Mouse (Mus musculus): ENCODE measurements at regions not wholly inside any gene's neighbourhood (a gene's known extent, or its start where the extent isn't known, plus 50 kb on each side); places are given as distances from the start of the nearest gene placed in this dataset.

DNA sequence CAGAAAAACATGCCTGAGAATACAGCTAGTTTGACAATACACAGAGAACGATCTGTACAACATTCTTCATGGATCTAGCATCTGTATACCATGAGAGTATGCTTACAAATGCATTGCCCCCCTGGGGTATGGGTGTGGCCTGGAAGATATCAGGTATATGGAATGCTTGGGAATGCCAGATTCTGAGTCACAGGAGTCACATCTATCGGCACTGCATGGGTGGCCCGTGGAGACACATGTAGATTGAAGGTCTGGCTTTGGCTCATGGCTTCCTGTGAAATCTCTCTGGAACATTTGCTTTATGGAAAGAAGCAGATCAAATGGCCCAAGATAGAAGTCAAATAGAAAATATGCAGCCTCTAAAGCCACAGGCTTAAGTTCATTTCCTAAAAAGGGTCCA, 59.6 kb downstream of the Kcne4 start:
- no peak for DNase-seq (ENCODE audit: low spot score in 2 of 2)

DNA sequence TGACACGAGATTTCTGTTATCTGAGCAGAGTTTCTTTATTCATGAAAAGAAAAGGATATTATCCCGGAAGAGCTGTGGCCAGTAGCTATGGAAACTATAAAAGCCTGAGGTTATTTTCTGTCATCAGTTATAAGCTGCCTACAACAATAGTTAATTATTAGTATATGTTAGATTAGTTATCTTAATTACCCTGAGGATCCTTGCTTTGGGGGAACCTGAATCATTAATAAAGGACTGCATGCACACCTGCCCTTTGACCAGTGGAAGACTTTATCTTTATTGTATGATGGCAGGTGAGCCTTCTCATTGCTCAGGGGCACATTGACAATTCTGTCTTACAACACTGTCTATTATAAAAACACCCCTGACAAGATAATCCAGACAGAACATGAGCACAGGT, 62.7 kb downstream of the Kcne4 start:
- no peak for DNase-seq (ENCODE audit: low spot score in 2 of 2)

DNA sequence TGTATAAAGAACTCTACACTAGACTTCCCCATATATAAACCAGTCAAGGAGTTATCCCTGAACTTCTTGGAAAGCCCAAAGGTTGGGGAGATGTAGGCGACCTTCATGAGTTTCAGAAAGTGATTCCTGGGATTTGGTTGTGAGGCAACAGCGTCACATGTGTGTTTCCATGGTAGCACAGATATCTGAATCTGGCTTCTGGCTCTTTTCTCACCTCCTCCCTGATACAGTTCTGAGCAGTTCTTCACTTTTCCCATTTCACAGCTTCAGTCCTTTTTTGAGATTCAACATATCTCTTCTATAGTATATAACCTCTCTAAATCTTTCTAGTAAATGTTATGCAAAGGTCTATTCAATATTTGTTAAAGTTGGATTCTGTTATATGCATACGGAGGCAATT, 65.9 kb downstream of the Kcne4 start:
- DNase-seq (ENCODE audit: low spot score in 2 of 2), result no peak

DNA sequence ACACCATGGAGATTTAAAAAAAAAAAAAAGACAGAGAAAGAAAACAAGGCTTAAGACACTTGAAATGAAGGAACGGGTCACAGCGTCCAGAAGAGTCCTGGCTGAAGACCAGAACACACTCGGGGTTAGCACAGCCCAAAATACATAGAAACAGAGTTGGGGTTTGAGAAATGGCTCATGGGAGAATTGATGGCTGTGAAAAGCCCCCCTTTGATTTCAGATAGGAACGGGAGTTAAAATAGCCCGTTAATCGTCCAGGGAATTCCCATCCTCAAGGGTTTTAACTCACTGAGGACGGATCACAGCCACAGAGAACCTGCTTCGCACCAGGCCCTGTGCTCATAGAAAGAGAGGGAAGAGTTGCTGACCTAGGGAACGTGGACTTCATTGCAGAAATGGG, 72.7 kb downstream of the Kcne4 start:
- no peak for DNase-seq (ENCODE audit: low spot score in 2 of 2)

DNA sequence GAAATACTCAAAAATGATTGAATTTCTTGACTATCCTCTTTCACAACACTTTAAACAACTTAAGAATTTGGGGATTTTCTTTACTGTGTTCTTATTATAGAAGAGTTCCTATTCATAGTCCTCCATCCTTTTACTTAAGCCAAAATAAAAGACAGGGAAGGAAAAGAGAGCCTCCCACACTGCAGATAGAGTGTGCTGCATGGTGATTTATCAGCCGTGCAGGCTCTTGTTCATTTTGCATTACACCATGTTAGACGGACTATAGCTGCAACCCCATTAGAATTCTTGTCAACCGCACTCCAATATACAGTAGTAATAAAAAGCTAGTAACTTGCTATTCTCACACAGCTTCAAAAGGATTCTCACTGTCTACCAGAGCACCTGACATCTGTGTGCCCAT, 74.8 kb downstream of the Kcne4 start:
- DNase-seq (ENCODE audit: low spot score in 2 of 2), result peak in 1 of 2 experiments; percentile 12

DNA sequence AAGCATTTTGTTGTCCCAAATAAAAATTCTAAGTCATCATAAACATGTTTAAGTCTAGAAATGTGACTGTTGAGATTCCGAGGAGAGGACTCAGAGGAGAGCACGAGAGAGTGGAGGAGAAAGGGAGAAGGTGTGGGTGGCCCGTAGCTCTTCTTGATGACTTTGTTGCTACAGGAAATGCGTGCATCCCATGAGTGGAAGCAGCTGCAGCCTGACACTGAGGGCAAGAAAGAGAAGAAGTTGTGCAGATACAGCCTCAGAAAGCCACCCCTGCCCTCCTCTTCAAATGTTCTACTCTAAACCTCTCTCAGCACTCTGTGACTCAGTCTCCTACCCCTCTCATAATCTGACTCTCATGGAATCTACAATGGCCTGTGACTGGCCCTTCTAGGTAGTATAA, 77.7 kb downstream of the Kcne4 start:
- no peak for DNase-seq (ENCODE audit: low spot score in 2 of 2)

DNA sequence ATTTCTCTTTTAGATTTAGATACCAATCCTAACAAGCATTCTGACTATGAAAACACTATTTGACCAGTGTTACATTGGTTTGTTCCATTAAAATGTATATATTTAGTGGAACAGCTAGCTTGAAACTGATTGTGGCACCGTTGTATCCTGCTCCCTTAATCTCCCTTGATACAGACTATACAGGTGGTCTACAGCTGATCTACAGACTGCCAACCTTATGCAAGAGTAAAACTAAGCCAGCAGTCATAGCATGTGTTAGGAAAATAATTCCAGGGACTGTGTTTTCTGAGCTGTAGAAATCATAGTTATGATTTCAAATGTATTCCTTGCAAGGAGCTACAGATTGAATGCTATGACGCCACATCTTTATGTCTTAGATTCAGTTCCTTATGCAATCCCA, 78.6 kb downstream of the Kcne4 start:
- no peak for DNase-seq (ENCODE audit: low spot score in 2 of 2)

DNA sequence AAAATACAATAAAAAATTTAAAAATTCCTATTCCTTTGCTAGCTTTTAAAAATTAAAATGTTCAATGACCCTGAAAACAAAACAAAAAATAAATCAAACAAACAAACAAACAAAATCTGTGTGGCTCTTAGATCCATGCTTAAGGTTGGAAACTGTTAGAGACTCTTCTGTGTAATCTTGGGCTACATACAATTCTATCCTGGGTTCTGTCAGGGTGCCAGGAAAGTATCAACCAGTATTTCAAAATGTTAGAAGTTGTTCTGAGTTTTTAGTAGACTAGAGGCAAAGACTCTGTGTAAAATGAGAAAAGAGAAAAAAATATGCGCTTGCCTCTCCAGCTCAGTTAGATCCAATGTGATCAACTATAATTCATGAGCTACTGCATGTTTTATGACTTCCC, 91.0 kb downstream of the Kcne4 start:
- DNase-seq (ENCODE audit: low spot score in 2 of 2), result no peak

DNA sequence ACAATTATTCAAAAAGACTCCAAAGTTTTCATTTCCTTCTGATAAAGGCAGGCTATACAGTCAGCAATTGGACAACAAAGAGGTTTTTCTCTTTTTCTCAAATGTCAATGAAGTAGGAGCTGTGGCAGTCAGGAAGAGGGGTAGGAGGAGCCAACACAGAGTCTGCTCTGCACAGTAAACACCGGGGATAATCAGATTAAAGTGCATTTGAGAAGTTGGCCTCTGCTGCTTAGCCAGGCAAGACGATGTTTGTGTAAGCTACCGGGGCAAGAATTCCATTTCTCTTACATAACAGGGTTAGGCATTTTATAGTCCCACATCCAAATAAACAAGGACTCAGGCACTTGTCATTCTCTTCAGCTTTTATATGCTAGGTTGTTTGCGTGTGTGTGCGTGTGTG, 91.4 kb downstream of the Kcne4 start:
- no peak for DNase-seq (ENCODE audit: low spot score in 2 of 2)

DNA sequence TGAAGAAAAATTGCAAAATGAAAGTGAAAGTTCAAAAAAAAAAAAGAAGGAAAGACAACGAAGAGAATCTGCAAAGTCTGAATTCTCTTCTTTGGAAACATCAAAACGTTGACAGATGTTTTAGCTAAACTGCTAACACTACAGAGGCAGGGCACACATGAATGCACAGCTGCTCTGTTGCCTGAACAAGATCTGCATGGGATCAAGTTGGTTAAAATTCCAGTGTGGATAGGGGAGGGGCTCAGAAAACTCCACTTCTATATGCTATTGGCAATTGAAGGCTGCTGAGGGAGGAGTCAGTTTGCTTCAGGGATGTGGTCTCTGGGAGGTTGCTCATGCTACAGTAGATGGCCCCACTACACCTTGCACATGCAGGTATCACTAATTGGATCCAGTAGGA, 97.2 kb downstream of the Kcne4 start:
- no peak for DNase-seq (ENCODE audit: low spot score in 2 of 2)

DNA sequence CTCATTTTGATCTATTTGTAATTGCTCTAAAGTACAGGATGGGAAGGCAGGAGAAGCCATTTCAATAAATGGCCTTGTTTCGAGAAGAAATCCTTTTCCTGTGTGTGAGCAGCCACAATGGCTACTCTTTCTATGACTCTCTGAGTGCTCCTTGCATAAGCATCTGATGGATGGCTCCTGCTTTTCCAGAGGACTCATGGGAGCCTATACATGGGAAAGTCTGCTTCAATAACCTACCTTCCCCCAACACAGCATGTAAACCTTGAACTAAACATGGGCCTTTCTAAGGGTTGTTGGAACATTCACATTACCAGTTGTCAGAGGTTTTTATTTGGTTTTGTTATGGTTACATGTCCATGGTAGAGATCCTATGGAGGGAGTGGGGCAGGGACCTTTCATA, 103.3 kb downstream of the Kcne4 start:
- DNase-seq (ENCODE audit: low spot score in 2 of 2), result no peak

DNA sequence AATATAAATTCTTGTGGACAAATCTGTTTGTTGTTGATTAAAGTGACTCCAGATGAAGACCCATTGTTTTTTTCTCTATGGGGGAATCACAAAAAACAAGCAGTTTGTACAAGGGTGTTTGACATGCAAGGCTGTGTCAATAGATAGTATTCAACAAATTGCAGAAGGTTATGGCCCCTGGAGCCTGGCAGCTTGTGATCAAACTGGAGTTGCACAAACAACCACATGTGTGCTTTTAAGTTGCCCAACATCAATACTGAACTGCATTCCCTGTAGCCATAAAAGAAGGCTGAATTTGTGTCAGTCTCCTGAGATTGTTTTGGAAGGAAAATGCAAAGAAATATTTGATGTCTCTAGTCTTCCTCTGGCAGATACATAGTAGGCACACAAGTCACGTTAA, 113.4 kb downstream of the Kcne4 start:
- DNase-seq (ENCODE audit: low spot score in 2 of 2), result no peak

DNA sequence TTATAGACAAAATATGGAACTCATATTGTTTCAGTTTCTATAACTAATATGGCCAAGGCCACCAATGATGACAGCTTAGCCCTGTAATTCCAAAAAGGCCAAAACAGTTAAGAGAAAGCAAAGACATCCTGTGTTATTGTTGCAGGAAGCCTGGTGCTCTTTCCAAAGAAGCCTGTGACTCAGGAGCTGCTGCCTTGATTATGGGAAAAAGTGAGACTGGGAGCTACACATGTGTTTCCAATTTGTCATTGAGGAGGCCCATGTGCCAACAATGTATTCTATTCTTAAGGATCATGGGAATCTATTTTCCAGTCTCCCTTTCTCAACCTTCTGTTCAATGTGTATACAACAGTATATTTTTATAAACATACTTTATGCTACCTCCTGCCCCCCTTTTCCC, 123.3 kb downstream of the Kcne4 start:
- no peak for DNase-seq (ENCODE audit: low spot score in 2 of 2)

DNA sequence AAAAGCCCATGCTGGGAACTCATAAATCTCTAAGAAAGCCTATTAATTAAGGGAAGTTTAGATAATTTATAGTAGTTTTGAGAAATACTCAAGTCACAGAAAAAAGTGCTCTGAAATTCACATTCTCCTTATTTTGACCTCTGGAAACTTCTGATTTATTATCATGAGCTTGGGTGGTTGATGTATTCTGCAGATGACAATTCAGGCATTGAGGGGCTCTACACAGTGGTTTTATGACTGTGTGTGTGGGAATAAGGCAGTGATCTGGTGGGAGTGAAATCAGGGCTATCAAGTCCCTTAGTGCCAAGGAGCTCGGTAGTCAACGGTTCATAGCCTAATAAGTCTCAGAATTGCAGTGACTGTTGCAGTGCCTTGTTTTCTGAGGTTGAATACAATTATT, 129.0 kb downstream of the Kcne4 start:
- DNase-seq (ENCODE audit: low spot score in 2 of 2), result no peak

DNA sequence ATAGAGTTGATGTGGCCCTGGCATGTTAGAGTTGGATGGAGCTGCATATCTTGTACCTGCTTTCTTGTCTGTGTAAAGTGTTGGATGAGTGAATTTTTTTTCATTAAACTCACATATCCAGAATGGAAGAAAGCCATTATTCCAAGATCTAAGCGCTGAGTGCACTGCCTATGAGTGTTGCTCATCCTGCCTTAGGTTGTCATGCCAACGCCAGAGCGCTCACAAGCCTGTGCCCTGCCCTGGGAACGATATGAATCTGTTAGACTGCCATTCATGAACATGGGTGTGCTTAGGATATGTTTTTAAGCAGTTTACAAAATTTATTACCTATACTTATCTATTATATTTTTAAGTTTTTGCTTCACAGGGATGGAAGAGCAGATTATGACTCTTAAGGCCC, 163.5 kb downstream of the Kcne4 start:
- DNase-seq (ENCODE audit: low spot score in 2 of 2), result peak in 1 of 2 experiments; percentile 10
